Mouse (Mus musculus) neural tube, embryonic 15.5 days (tissue): ENCODE measurements around the gene Hes5. TPM values are rescaled to one million over a fixed set of nuclear protein-coding genes. Genes with fewer than 3 reads are reported as not detected.

Source experiments
- ATAC-seq: fragments of 200-750 bp; cut with Nextera tagmentation; 2 replicates; pipeline ENCODE4 v1.8.0; 2017; ENCODE audit warnings: mild to moderate bottlenecking, moderate TSS enrichment, moderate library complexity; ENCODE audit not compliant: low FRiP score
- H3K27ac ChIP-seq: fragments of 300-500 bp; sonication (generic); replicated peaks from 2 replicates; pipeline ENCODE4 v1.5.1; 2015; ENCODE audit warnings: mild to moderate bottlenecking, inconsistent platforms
- H3K27me3 ChIP-seq: fragments of 300-500 bp; sonication (generic); replicated peaks from 2 replicates; pipeline ENCODE4 v1.6.1; 2015; ENCODE audit warnings: inconsistent platforms
- H3K36me3 ChIP-seq: fragments of 300-500 bp; sonication (generic); 2 replicates; pipeline ENCODE4 v1.6.1; 2015; ENCODE audit warnings: inconsistent platforms
- H3K4me1 ChIP-seq: fragments of 300-500 bp; sonication (generic); 2 replicates; pipeline ENCODE4 v1.6.1; 2015; ENCODE audit warnings: inconsistent platforms
- H3K4me2 ChIP-seq: fragments of 300-500 bp; sonication (generic); 2 replicates; pipeline ENCODE4 v1.6.1; 2015; ENCODE audit warnings: inconsistent platforms, mild to moderate bottlenecking, moderate library complexity
- H3K4me3 ChIP-seq: fragments of 300-500 bp; sonication (generic); replicated peaks from 2 replicates; pipeline ENCODE4 v1.5.1; 2015; ENCODE audit warnings: mild to moderate bottlenecking, inconsistent platforms
- H3K9ac ChIP-seq: fragments of 300-500 bp; sonication (generic); replicated peaks from 2 replicates; pipeline ENCODE4 v1.6.1; 2015; ENCODE audit warnings: mild to moderate bottlenecking, inconsistent platforms
- H3K9me3 ChIP-seq: fragments of 300-500 bp; sonication (generic); replicated peaks from 2 replicates; pipeline ENCODE4 v1.6.1; 2016; ENCODE audit warnings: inconsistent platforms
- WGBS: fragments of 180-500 bp; shearing (Covaris S2); methylation state at CpG from one replicate; pipeline ENCODE4 v1.1.7; 2015; ENCODE audit warnings: mixed read lengths; 5-methylcytosine and 5-hydroxymethylcytosine counted together
- polyA plus RNA-seq: library from polyadenylated mRNA; unstranded; fragments of >200 nt; fragmentation: Nextera tagmentation; extraction: Ambion mirVana; gene quantifications from 2 replicates; pipeline ENCODE4 v1.2.1, GENCODE M21; 2015

Hes5 gene
- polyA plus RNA-seq: 80.3 and 113 TPM in 2 replicates

DNA sequence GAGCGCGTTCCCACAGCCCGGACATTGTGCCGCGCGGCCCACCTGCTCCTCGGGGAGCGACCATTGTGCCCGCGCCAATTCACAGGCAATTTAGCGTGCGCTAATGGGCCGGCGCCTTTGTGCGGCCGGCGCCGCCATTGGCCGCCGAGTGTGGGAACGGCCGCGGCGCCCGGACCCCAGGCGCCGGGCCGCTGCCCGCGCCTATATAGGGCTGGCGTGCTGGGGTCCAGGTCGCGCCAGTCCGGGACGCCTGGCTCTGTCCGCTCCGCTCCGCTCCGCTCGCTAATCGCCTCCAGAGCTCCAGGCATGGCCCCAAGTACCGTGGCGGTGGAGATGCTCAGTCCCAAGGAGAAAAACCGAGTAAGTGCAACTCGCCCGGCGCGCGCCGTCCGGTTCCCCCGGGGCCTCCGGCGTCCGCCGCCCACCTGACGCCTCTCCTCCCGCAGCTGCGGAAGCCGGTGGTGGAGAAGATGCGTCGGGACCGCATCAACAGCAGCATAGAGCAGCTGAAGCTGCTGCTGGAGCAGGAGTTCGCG lies at the start of gene Hes5:
Gene Hes5 (plus strand): TSS at position 234 of the 536 bp plus-strand sequence.
- Histone ChIP-seq H3K4me3 (peak within 1 kb of the TSS; percentile 86), H3K4me2 (peak within 1 kb of the TSS; percentile 89), H3K27me3 (peaks cover 16% of the 10 kb centered on the region), H3K9ac (peak within 1 kb of the TSS; percentile 80), H3K36me3 (no peaks in the 10 kb centered on the region), H3K9me3 (no peaks in the 10 kb centered on the region), H3K27ac (peak within 1 kb of the TSS; percentile 91), H3K4me1 (peaks cover 79% of the 10 kb centered on the region)
- WGBS: under 1% methylated on average over 62 of the region's 65 CpGs
- peak; percentile 52 for ATAC-seq

DNA sequence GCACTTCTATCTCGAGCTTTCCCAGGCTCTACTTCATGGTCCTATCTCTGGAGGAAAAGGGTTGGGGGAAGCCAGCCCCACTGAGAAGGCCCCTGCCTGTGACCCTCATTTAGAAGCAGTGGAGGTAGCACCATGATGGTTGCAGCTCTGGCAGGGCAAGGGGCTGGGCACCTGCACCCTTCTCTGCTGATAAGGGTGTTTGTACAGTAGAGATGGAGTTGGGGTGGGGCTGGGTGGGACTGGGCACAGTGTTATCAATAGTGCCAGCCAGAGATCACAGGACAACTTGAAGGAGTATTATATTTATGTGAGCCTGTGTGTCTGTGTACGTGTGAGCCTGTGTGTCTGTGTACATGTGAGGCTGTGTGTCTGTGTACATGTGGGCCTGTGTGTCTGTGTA lies 49.1 kb upstream of the Hes5 start:
- Histone ChIP-seq H3K27ac (no peak overlapping the region), H3K27me3 (no peaks in the 10 kb centered on the region), H3K36me3 (no peaks in the 10 kb centered on the region), H3K9ac (no peak overlapping the region), H3K9me3 (no peaks in the 10 kb centered on the region), H3K4me1 (peaks cover 12% of the 10 kb centered on the region), H3K4me3 (no peak overlapping the region), H3K4me2 (no peak overlapping the region)
- 79% methylated on average over 2 of the region's 2 CpGs for WGBS
- no peak for ATAC-seq

DNA sequence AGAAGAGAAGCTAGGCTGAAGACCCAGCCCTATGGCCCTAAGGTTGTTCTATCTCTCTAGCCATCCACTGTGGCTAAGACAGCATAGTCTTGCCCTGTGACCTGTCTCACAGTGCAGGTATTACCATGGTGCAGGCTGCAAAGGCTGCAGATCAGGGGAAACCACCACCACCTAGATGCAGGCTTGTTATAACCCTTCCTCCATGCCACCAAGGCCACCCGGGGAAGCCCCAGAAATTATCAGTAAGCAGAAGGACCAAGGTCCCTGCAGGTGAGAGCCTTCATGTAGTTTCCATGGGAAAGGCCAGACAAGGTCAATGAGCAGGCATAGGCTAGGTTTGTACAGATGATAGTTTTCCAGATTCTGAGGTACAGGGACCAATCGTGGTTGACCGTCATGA lies 46.9 kb upstream of the Hes5 start:
- H3K27me3 ChIP-seq: no peaks in the 10 kb centered on the region
- H3K4me3 ChIP-seq: no peak overlapping the region
- no peaks in the 10 kb centered on the region for H3K9me3 ChIP-seq
- ATAC-seq: no peak
- no peaks in the 10 kb centered on the region for H3K36me3 ChIP-seq
- H3K9ac ChIP-seq: no peak overlapping the region
- 96% methylated on average over 3 of the region's 3 CpGs for WGBS
- H3K27ac ChIP-seq: no peak overlapping the region
- H3K4me2 ChIP-seq: no peak overlapping the region
- peaks cover 8% of the 10 kb centered on the region for H3K4me1 ChIP-seq

DNA sequence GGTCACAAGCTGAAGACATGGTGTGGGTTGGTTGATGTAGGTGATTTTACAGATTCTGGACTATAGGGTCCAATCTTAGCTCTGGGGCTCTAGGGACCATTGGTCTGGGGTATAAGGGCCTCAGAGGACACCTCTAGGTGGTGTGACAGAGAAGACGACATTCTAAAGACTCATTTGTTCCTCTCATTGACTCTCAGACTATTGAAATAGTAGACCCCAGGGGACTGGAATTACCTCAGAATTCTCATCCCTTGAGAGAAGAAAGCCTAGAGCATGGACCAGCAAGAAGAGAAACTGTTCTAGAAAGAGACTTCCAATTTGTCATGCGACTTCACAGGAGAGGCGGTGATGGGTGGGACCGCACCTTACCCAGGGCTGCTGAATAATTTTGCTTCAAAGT lies 46.5 kb upstream of the Hes5 start:
- Histone ChIP-seq H3K27ac (no peak overlapping the region), H3K9ac (no peak overlapping the region), H3K4me1 (peaks cover 8% of the 10 kb centered on the region), H3K9me3 (no peaks in the 10 kb centered on the region), H3K36me3 (no peaks in the 10 kb centered on the region), H3K4me3 (no peak overlapping the region), H3K4me2 (no peak overlapping the region), H3K27me3 (no peaks in the 10 kb centered on the region)
- 95% methylated on average over 4 of the region's 4 CpGs for WGBS
- no peak for ATAC-seq

DNA sequence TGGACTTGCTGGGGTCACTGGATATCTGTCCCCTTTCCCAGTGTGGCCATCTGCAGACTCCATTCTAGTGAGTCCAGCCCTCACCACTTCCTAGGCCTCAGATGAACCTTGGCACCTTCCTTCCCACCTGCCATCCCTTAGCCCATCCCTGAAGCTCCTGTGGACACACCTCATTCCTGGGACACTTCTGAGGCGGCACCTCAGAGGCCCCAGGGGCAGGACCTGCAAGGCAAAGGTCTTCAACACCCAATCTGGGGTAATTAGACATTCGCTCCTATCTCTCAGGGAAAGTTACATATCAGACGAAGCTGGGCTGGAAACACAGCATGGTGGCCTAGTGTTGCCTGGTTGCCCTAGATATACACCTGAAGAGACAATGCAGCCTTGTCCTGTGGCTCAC lies 46.0 kb upstream of the Hes5 start:
- 78% methylated on average over 3 of the region's 3 CpGs for WGBS
- H3K9me3 ChIP-seq: no peaks in the 10 kb centered on the region
- no peak for ATAC-seq
- no peak overlapping the region for H3K4me2 ChIP-seq
- H3K36me3 ChIP-seq: no peaks in the 10 kb centered on the region
- no peak overlapping the region for H3K27ac ChIP-seq
- no peaks in the 10 kb centered on the region for H3K27me3 ChIP-seq
- H3K9ac ChIP-seq: no peak overlapping the region
- H3K4me1 ChIP-seq: peaks cover 8% of the 10 kb centered on the region
- no peak overlapping the region for H3K4me3 ChIP-seq

DNA sequence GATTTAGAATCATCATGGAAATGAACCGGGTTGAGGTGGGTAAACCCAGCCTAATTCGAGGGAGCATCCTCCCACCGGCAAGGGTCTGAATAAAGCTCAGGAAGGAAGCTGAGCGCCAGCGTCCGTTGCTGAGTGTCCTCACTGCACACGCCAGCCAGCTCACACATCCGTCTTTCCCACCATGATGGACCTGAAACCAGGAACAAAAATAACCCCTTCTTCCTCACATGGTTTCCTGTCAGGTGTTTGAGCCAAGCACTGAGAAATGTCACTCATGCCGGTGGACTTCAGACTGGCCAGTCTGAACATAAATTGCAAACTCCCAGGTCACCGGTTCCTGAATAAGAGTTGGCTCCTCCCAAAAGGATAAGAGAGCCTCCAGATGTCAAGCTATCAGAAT lies 45.4 kb upstream of the Hes5 start:
- Histone ChIP-seq H3K9me3 (no peaks in the 10 kb centered on the region), H3K9ac (no peak overlapping the region), H3K4me3 (no peak overlapping the region), H3K36me3 (no peaks in the 10 kb centered on the region), H3K4me1 (peaks cover 8% of the 10 kb centered on the region), H3K27me3 (no peaks in the 10 kb centered on the region), H3K27ac (no peak overlapping the region), H3K4me2 (no peak overlapping the region)
- 87% methylated on average over 10 of the region's 10 CpGs for WGBS
- ATAC-seq: no peak

DNA sequence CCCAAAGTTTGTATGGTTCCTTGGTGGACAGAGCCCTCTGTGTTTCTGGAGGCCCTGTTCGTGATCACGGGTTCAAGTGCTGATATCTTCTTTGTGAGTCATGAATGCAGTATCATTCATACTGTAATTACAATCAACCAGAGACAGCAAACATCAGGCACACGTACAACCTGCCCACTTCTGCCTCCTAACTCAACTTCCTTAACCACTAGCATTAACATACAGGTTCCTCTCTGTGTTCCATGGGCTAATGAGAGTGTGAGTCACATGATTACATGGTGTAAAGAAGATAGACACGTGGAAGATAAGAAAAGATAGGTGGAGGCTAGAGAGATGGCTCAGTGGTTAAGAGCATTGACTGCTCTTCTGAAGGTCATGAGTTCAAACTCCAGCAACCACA lies 44.1 kb upstream of the Hes5 start:
- Histone ChIP-seq H3K9me3 (no peaks in the 10 kb centered on the region), H3K36me3 (no peaks in the 10 kb centered on the region), H3K27ac (no peak overlapping the region), H3K4me1 (no peaks in the 10 kb centered on the region), H3K27me3 (no peaks in the 10 kb centered on the region), H3K9ac (no peak overlapping the region), H3K4me2 (no peak overlapping the region), H3K4me3 (no peak overlapping the region)
- 86% methylated on average over 4 of the region's 4 CpGs for WGBS
- ATAC-seq: no peak

DNA sequence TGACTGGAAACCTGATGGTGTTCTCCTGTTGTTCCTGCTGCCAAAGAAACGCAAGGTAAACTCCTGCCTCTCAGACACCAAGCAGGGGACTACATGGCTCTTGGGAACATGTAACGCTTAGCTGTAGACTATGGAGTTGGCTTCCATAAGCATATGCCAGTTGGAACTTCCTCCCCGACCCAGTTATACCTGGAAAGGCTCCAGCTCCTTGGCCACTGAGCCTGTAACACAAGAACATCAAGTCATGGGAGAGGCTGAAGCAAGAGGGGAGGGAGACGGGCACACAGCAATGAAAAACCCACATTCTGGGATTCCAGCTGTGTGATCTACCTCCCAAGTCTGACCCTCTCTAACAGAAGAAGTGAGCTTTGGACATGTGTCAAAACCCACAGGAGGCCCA lies 38.4 kb upstream of the Hes5 start:
- Histone ChIP-seq H3K36me3 (no peaks in the 10 kb centered on the region), H3K4me1 (no peaks in the 10 kb centered on the region), H3K9ac (no peak overlapping the region), H3K27ac (no peak overlapping the region), H3K4me2 (no peak overlapping the region), H3K27me3 (no peaks in the 10 kb centered on the region), H3K4me3 (no peak overlapping the region), H3K9me3 (no peaks in the 10 kb centered on the region)
- WGBS: 79% methylated on average over 4 of the region's 4 CpGs
- ATAC-seq: no peak

DNA sequence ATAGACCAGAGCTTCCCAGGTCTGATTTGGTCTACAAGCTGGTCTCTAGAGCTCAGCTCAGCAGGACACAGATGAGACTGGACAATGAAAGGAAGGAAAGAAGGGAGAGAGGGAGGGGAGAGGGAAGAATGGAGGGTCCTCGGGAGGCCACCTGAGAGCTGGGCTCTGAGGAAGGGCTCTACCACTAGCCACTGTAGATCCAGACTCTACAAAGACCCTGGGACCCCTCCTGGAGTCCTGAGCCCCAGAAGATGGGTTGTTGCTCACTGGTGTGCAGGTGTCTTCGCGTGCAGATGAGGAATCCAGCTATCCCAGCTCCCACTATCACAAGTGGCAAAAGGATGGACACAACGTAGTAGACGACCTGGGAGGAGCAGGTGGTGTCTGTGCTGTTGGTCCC lies 37.8 kb upstream of the Hes5 start:
- Histone ChIP-seq H3K9ac (no peak overlapping the region), H3K9me3 (no peaks in the 10 kb centered on the region), H3K27me3 (no peaks in the 10 kb centered on the region), H3K4me3 (no peak overlapping the region), H3K4me2 (no peak overlapping the region), H3K4me1 (no peaks in the 10 kb centered on the region), H3K27ac (no peak overlapping the region), H3K36me3 (no peaks in the 10 kb centered on the region)
- WGBS: 90% methylated on average over 5 of the region's 5 CpGs
- no peak for ATAC-seq

DNA sequence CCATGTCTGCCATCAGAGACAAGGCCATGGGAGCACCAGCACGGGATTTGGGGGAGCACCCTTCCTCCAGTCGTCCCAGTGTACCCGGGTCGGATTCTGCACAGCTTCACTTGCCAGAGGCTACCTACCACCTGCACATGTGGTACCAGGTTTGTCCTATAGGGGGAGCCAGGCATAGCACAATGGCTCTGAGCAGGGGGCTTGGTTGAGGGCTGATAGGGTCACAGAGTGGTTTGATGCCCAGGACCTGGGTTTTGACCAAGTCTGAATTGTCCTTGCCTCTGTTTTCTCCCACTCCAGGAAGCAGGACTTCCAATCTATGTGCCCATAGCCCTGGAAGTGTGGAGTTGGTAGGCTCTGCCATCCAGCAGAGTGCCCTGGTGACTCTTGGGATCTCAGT lies 35.3 kb upstream of the Hes5 start:
- no peak overlapping the region for H3K9ac ChIP-seq
- no peak overlapping the region for H3K4me3 ChIP-seq
- no peak overlapping the region for H3K27ac ChIP-seq
- ATAC-seq: no peak
- no peaks in the 10 kb centered on the region for H3K27me3 ChIP-seq
- H3K9me3 ChIP-seq: no peaks in the 10 kb centered on the region
- H3K36me3 ChIP-seq: no peaks in the 10 kb centered on the region
- no peaks in the 10 kb centered on the region for H3K4me1 ChIP-seq
- 59% methylated on average over 4 of the region's 4 CpGs for WGBS
- H3K4me2 ChIP-seq: no peak overlapping the region

DNA sequence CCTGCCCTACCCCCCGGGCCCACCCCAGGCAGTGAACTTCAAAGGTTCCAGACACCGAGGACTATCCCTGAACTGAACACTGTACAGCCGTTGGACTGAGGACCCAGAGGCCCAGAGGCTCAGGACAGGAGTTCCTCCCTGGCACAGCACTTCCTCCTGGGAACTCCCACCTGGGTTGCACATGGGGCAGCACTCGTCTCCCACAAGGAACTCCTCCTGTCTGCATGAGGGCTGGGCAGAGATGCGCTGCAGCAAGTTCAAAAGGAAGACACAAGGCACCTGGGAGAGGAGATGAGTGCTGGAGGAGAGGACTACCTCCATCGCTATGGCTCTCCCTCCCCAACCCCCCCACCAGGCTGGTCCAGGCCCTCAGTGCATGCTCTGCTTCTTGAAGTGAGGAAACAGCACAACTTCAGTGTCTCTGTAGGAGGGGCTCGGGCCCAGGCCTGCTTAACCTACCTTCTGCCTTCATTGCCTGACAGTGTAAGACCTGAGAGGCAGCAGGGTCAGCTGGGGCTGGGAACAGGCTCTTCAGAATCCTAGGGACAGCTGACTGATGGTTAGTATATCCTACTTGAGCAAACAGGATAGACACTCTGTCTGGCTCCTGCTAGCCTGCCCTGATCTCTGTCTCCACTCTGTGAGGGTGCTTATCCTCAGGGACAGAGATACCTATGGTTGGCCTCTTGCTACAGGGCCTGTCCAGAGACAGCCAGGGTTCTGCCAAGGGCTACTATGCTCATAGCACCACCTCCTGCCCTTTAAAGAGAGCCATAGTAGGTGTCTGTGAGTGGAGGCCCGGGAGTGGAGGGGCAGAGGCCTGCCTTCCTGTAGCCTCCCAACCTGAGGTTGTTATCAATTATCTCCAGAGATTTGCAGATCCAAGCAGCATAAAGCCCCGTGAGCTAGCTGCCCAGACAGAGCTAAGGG lies 33.5 kb upstream of the Hes5 start:
- H3K4me3 ChIP-seq: no peak overlapping the region
- H3K9me3 ChIP-seq: no peaks in the 10 kb centered on the region
- H3K9ac ChIP-seq: no peak overlapping the region
- ATAC-seq: no peak
- no peaks in the 10 kb centered on the region for H3K4me1 ChIP-seq
- H3K27ac ChIP-seq: no peak overlapping the region
- H3K36me3 ChIP-seq: no peaks in the 10 kb centered on the region
- H3K27me3 ChIP-seq: no peaks in the 10 kb centered on the region
- 64% methylated on average over 9 of the region's 9 CpGs for WGBS
- H3K4me2 ChIP-seq: peak overlapping the region; percentile 13; the same call in 1 of the 2 replicates

DNA sequence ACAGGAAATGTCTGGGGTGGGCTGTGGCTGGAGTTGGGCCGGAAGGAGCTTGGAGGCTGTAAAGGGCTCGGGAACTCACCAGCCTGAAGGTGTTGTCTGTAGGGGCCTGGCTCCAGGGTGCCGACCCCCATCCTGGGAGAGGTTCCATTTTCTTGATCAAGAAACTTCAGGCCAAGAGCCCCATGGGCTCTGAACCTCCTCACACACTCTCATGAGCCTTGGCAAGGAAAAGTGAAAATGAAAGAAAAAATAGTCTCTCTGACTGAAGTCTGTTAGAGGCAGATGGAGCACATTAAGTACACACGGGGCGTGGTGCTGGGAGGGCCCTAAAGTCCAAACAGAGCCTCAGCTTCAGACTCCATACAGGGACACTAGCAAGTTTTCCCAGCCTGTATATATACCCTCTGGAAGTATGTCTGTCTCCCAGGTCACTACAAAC lies 32.8 kb upstream of the Hes5 start:
- H3K9me3 ChIP-seq: no peaks in the 10 kb centered on the region
- peak overlapping the region; percentile 13; the same call in 1 of the 2 replicates for H3K4me2 ChIP-seq
- no peaks in the 10 kb centered on the region for H3K36me3 ChIP-seq
- no peak for ATAC-seq
- no peak overlapping the region for H3K27ac ChIP-seq
- no peak overlapping the region for H3K4me3 ChIP-seq
- H3K9ac ChIP-seq: no peak overlapping the region
- no peaks in the 10 kb centered on the region for H3K27me3 ChIP-seq
- no peaks in the 10 kb centered on the region for H3K4me1 ChIP-seq
- 72% methylated on average over 5 of the region's 5 CpGs for WGBS
